Mouse (Mus musculus) lung, embryonic 15.5 days (tissue): Measurements from ENCODE around the gene Cilp2. TPM values are rescaled to one million over a fixed set of nuclear protein-coding genes. Genes with fewer than 3 reads are reported as not detected.

Experiments
- ATAC-seq: fragments of 200-750 bp; cut with Nextera tagmentation; 2 replicates; pipeline ENCODE4 v1.8.0; 2017; ENCODE audit warnings: moderate number of reproducible peaks, borderline replicate concordance; ENCODE audit not compliant: low FRiP score, low TSS enrichment; ENCODE audit errors: extremely low read depth
- H3K27ac ChIP-seq: fragments of 300-500 bp; sonication (generic); 2 replicates; pipeline ENCODE4 v1.5.1; 2015; ENCODE audit warnings: moderate library complexity, mild to moderate bottlenecking, inconsistent platforms
- H3K27me3 ChIP-seq: fragments of 300-500 bp; sonication (generic); 2 replicates; pipeline ENCODE4 v1.6.1; 2015; ENCODE audit warnings: inconsistent platforms
- H3K36me3 ChIP-seq: fragments of 300-500 bp; sonication (generic); 2 replicates; pipeline ENCODE4 v1.6.1; 2015; ENCODE audit warnings: inconsistent platforms
- H3K4me1 ChIP-seq: fragments of 300-500 bp; sonication (generic); 2 replicates; pipeline ENCODE4 v1.6.1; 2015; ENCODE audit warnings: inconsistent platforms
- H3K4me2 ChIP-seq: fragments of 300-500 bp; sonication (generic); 2 replicates; pipeline ENCODE4 v1.6.1; 2015; ENCODE audit warnings: inconsistent platforms, mild to moderate bottlenecking, moderate library complexity
- H3K4me3 ChIP-seq: fragments of 300-500 bp; sonication (generic); 2 replicates; pipeline ENCODE4 v1.5.1; 2015; ENCODE audit warnings: mild to moderate bottlenecking, inconsistent platforms
- H3K9ac ChIP-seq: fragments of 300-500 bp; sonication (generic); 2 replicates; pipeline ENCODE4 v1.6.1; 2015; ENCODE audit warnings: inconsistent platforms
- H3K9me3 ChIP-seq: fragments of 300-500 bp; sonication (generic); 2 replicates; pipeline ENCODE4 v1.6.1; 2016; ENCODE audit warnings: inconsistent platforms
- WGBS: fragments of 180-500 bp; shearing (Covaris S2); methylation state at CpG from one replicate; pipeline ENCODE4 v1.1.7; 2015; 5-methylcytosine and 5-hydroxymethylcytosine counted together
- polyA plus RNA-seq: library from polyadenylated mRNA; unstranded; fragments of >200 nt; fragmentation: Nextera tagmentation; extraction: Ambion mirVana; gene quantifications from 2 replicates; pipeline ENCODE4 v1.2.1, GENCODE M21; 2015

Gene Cilp2
- polyA plus RNA-seq, 1 experiment from 2014 or later: 0.61 TPM

- Histone ChIP-seq H3K27me3 (peaks cover 86% of the 10 kb centered on the region), H3K9ac (no peak overlapping the region), H3K36me3 (no peaks in the 10 kb centered on the region), H3K4me1 (peaks cover 16% of the 10 kb centered on the region), H3K27ac (no peak overlapping the region), H3K4me3 (peak overlapping the region; percentile 36), H3K9me3 (no peaks in the 10 kb centered on the region), H3K4me2 (peak overlapping the region; percentile 58)
- 15% methylated on average over 79 of the region's 79 CpGs for WGBS
- no peak for ATAC-seq
Measured at GRCm38 (mm10) chr8:69881261-69881865, 6.1 kb downstream of the Cilp2 start.

- no peak for ATAC-seq
- no peak overlapping the region for H3K9ac ChIP-seq
- peaks cover 81% of the 10 kb centered on the region for H3K27me3 ChIP-seq
- H3K4me1 ChIP-seq: peaks cover 16% of the 10 kb centered on the region
- H3K4me3 ChIP-seq: peak overlapping the region; percentile 36
- 10% methylated on average over 37 of the region's 37 CpGs for WGBS
- peak overlapping the region; percentile 58 for H3K4me2 ChIP-seq
- H3K27ac ChIP-seq: no peak overlapping the region
- H3K36me3 ChIP-seq: no peaks in the 10 kb centered on the region
- no peaks in the 10 kb centered on the region for H3K9me3 ChIP-seq
Measured at GRCm38 (mm10) chr8:69880841-69881240, 6.6 kb downstream of the Cilp2 start.

DNA sequence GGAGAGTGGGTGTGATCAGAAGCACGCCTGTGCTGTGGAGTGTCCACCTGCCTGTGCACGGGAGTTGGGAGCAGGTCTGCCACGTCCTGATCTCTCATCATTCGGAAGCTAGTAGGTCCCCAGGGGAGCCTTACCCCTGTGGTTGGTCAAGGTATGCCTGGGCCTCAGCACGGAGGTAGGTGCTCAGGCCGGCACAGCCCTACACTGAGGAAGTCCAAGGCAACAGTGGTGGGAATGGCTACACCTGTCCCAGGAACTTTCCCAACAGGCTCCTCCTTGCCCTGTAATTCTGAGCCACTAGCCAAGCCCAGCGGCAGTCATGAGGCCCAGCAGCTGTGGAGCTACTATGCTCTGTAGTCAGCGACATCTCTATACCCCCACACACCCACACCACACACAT, 7.8 kb downstream of the Cilp2 start:
- 59% methylated on average over 8 of the region's 8 CpGs for WGBS

GRCm38 (mm10) chr8:69877992-69878391, 9.5 kb downstream of the Cilp2 start:
- Histone ChIP-seq H3K36me3 (no peaks in the 10 kb centered on the region), H3K4me2 (no peak overlapping the region), H3K9ac (no peak overlapping the region), H3K4me3 (no peak overlapping the region), H3K27me3 (peaks cover 52% of the 10 kb centered on the region), H3K27ac (no peak overlapping the region), H3K9me3 (no peaks in the 10 kb centered on the region), H3K4me1 (peaks cover 16% of the 10 kb centered on the region)
- ATAC-seq: no peak
- 44% methylated on average over 3 of the region's 3 CpGs for WGBS

More for the DNA sequence above, 7.8 kb downstream of the Cilp2 start:
- ATAC-seq: no peak
- H3K4me2 ChIP-seq: no peak overlapping the region
- H3K27ac ChIP-seq: no peak overlapping the region
- no peaks in the 10 kb centered on the region for H3K9me3 ChIP-seq
- no peak overlapping the region for H3K9ac ChIP-seq
- no peak overlapping the region for H3K4me3 ChIP-seq
- peaks cover 16% of the 10 kb centered on the region for H3K4me1 ChIP-seq
- peaks cover 69% of the 10 kb centered on the region for H3K27me3 ChIP-seq
- H3K36me3 ChIP-seq: no peaks in the 10 kb centered on the region

DNA sequence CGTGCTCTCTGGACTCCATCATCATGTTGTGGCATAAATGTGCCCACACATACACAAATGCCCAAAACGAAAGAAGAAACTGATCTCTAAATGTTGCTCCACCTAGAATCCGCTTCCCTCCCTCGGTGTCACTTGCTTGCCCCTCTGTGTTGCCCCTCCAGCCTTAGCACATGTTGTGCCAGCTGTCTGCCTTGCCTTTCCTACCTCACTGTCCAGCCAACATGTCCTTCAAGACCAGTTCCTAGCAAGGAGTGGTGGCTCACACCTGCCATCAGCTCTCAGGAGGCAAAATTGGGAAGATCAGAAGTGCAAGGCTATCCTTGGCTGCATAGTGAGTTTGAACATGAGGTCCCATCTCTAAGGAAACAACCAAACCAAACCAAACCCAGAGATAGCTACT, 10.1 kb downstream of the Cilp2 start:
- no peak for ATAC-seq
- H3K9ac ChIP-seq: no peak overlapping the region
- H3K4me2 ChIP-seq: no peak overlapping the region
- H3K36me3 ChIP-seq: no peaks in the 10 kb centered on the region
- no peak overlapping the region for H3K4me3 ChIP-seq
- peaks cover 46% of the 10 kb centered on the region for H3K27me3 ChIP-seq
- H3K9me3 ChIP-seq: no peaks in the 10 kb centered on the region
- peaks cover 16% of the 10 kb centered on the region for H3K4me1 ChIP-seq
- no peak overlapping the region for H3K27ac ChIP-seq
- 79% methylated on average over 4 of the region's 4 CpGs for WGBS

GRCm38 (mm10) chr8:69876967-69877366, 10.5 kb downstream of the Cilp2 start:
- WGBS: 69% methylated on average over 10 of the region's 10 CpGs
- no peak overlapping the region for H3K4me2 ChIP-seq
- H3K9me3 ChIP-seq: no peaks in the 10 kb centered on the region
- H3K4me3 ChIP-seq: no peak overlapping the region
- H3K27me3 ChIP-seq: peaks cover 42% of the 10 kb centered on the region
- H3K27ac ChIP-seq: no peak overlapping the region
- ATAC-seq: no peak
- peaks cover 11% of the 10 kb centered on the region for H3K4me1 ChIP-seq
- H3K36me3 ChIP-seq: no peaks in the 10 kb centered on the region
- no peak overlapping the region for H3K9ac ChIP-seq

DNA sequence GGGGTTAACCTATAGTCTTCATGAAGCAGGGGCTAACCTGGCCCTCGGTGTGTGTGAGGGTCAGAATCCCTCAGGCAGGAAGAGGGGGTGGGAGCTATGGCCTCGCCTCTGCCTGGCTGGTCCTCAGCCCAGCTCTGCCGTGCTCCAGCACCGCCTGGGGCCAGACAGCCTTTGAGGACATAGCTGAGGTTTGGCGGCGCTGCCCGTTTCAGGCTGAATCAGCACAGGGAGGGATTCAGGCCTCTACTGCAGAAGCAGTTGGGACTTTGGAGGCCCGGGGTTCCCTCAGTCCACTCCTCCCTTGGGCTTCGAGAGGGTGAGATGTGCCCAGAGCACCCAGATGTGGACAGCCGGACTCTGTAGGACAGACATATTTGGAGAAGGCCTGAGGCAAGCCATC, 11.4 kb downstream of the Cilp2 start:
- no peak overlapping the region for H3K4me3 ChIP-seq
- WGBS: 38% methylated on average over 10 of the region's 10 CpGs
- no peak overlapping the region for H3K9ac ChIP-seq
- H3K4me1 ChIP-seq: peaks cover 3% of the 10 kb centered on the region
- ATAC-seq: no peak
- H3K36me3 ChIP-seq: no peaks in the 10 kb centered on the region
- H3K27ac ChIP-seq: no peak overlapping the region
- H3K9me3 ChIP-seq: no peaks in the 10 kb centered on the region
- no peak overlapping the region for H3K4me2 ChIP-seq
- H3K27me3 ChIP-seq: peaks cover 33% of the 10 kb centered on the region

DNA sequence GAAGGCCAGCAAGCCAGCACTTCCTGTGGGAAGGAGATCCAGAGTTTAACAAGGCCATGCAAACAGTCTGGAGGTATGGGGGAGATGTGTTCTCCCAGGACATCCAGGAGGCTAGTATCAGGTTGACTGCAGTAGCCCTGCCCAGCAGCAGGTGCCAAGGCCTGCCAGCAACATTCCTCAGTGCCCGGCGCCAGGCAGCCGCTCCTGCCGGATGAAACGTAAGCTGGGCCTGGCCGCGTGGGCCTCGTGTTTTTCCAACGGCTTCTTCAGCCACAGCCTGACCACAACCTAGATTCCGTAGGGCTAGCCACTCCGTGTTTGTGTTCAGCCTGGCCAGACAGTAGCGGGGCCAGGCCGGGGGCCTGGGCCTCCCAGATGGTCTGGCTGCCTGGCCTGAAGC, 12.8 kb downstream of the Cilp2 start:
- Histone ChIP-seq H3K4me3 (no peak overlapping the region), H3K4me2 (no peak overlapping the region), H3K4me1 (no peaks in the 10 kb centered on the region), H3K27ac (no peak overlapping the region), H3K9me3 (no peaks in the 10 kb centered on the region), H3K27me3 (peaks cover 19% of the 10 kb centered on the region), H3K36me3 (no peaks in the 10 kb centered on the region), H3K9ac (no peak overlapping the region)
- no peak for ATAC-seq
- WGBS: 64% methylated on average over 13 of the region's 13 CpGs

DNA sequence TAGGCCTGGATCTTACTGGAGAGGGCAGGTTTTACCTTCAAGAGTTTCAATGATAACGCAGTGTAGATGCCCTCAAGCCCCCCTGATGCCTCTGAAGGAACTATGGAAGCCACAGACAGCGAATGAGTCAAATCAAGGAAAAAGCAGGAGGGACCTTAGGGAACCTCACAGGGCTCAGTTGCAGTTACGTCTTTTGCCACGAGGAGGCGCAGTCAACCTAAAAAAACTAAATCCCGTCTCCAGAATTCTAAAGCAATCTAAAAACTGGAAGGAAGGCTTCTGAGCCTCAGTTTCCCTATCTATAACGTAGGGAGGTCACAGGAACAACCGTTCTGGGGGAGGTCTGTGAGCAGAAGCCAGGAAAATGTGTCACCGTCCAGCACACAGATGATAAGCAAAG, 13.3 kb downstream of the Cilp2 start:
- Histone ChIP-seq H3K36me3 (no peaks in the 10 kb centered on the region), H3K27me3 (peaks cover 14% of the 10 kb centered on the region), H3K9ac (no peak overlapping the region), H3K4me1 (no peaks in the 10 kb centered on the region), H3K9me3 (no peaks in the 10 kb centered on the region), H3K27ac (no peak overlapping the region), H3K4me2 (no peak overlapping the region), H3K4me3 (no peak overlapping the region)
- WGBS: 9% methylated on average over 9 of the region's 9 CpGs
- ATAC-seq: no peak

- no peak overlapping the region for H3K27ac ChIP-seq
- no peaks in the 10 kb centered on the region for H3K27me3 ChIP-seq
- H3K4me1 ChIP-seq: no peaks in the 10 kb centered on the region
- no peak overlapping the region for H3K4me2 ChIP-seq
- no peak overlapping the region for H3K9ac ChIP-seq
- WGBS: 75% methylated on average over 6 of the region's 6 CpGs
- ATAC-seq: no peak
- no peaks in the 10 kb centered on the region for H3K9me3 ChIP-seq
- H3K4me3 ChIP-seq: no peak overlapping the region
- H3K36me3 ChIP-seq: no peaks in the 10 kb centered on the region
Measured at GRCm38 (mm10) chr8:69870907-69871306, 16.6 kb downstream of the Cilp2 start.

DNA sequence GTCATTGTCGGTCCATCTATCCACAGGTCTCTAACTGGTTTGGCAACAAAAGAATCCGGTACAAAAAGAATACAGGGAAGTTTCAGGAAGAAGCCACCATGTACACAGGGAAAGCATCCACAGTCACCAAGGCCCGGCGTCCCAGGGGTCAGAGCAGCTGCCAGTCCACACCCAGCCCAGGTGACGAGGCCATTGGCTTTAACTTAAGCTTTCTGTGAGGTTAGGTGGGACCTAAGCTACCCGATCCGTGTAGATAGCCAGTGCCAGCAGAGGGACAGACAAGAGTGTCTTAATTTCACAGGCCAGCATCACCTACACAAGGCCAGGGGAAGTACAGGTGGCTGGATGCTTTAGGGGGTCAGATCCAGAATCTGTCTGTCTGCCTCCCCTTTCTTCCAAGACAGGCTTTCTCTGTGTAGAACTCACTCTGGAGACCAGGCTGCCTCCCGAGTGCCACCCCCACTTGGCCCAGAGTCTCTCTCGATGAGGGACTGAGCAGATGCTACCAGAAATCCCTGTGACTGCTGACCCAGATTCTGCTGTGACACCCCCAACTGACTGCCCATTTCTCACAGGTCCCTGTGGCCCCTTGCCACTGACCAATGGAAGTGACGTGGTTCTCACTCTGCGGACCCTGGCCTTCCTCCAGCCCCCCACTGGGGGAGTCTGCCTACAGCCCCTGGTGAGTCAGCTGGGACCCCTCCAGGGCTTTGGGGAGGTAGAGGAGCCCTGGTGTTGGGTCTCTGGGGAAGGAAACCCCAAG, 17.3 kb downstream of the Cilp2 start:
- Histone ChIP-seq H3K4me2 (no peak overlapping the region), H3K9me3 (no peaks in the 10 kb centered on the region), H3K36me3 (no peaks in the 10 kb centered on the region), H3K27me3 (no peaks in the 10 kb centered on the region), H3K4me1 (no peaks in the 10 kb centered on the region), H3K27ac (no peak overlapping the region), H3K9ac (no peak overlapping the region), H3K4me3 (no peak overlapping the region)
- WGBS: 70% methylated on average over 11 of the region's 11 CpGs
- ATAC-seq: no peak

GRCm38 (mm10) chr8:69867696-69868326, 19.7 kb downstream of the Cilp2 start:
- no peaks in the 10 kb centered on the region for H3K27me3 ChIP-seq
- H3K4me1 ChIP-seq: no peaks in the 10 kb centered on the region
- 62% methylated on average over 5 of the region's 5 CpGs for WGBS
- H3K9me3 ChIP-seq: no peaks in the 10 kb centered on the region
- ATAC-seq: no peak
- H3K36me3 ChIP-seq: no peaks in the 10 kb centered on the region
- H3K4me3 ChIP-seq: no peak overlapping the region
- no peak overlapping the region for H3K4me2 ChIP-seq
- no peak overlapping the region for H3K9ac ChIP-seq
- H3K27ac ChIP-seq: no peak overlapping the region
